Comparison of ENCODE assay signal across 8 mouse cellular contexts in the genomic region with DNA sequence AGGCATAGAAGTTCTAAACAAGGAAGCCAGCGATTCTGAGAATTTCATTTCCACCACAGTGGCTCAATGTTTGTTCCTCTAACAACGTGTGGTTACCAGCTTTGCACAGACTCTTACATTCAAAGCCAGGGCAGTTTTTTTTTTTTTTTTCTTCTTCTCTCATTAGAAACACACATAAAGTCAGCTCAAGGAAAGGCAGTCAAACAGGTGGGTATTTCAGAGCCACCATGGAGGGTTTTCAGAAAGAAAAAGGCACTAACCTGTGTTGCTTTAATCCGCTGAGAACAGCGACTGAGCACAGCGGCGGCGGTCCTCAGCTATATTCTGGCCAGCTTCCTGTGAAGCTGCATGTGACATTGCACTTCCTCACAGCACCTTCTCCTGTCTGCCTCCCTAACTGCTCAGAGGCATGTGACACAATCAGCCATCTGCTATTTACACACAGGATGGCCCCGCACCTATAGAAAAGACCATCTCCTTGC. TPM values are rescaled to one million over a fixed set of nuclear protein-coding genes. Genes with fewer than 3 reads are reported as not detected.
DNase-seq lines count a peak whose midpoint lies in the region; ATAC-seq and TF ChIP-seq lines count a peak whose summit lies in the region.

No protein-coding gene starts in this region.

- H3K27me3 ChIP-seq in heart, adult 2 months (ENCODE audit: control insufficient read depth, insufficient read depth, low read length): no peaks in the 10 kb centered on the region
- H3K27me3 ChIP-seq in embryonic facial prominence, embryonic 13.5 days: no peaks in the 10 kb centered on the region
- H3K27me3 ChIP-seq in liver, embryonic 14.5 days (ENCODE audit: control insufficient read depth, insufficient read depth, low read length): no peaks in the 10 kb centered on the region
- H3K27me3 ChIP-seq in hindbrain, embryonic 12.5 days: no peaks in the 10 kb centered on the region

- peaks cover 3% of the 10 kb centered on the region; the same call in 1 of the 2 replicates for H3K79me2 ChIP-seq in heart, adult 2 months (replicated peaks; ENCODE audit: control insufficient read depth, insufficient read depth, low read length)

- peak in 1 of 2 experiments; percentile 52 for DNase-seq in heart, adult 2 months
- no peak for DNase-seq in heart, postnatal 4 days
- no peak for DNase-seq in liver, embryonic 14.5 days (ENCODE audit: low read depth in 3 of 3, low spot score in 3 of 3)
- DNase-seq in spleen, postnatal 36 days (ENCODE audit: low spot score in 2 of 2): peak; percentile 76 to 79
- no peak for DNase-seq in embryo, embryonic 11 days
- DNase-seq in right cerebral cortex, adult 2 months (ENCODE audit: low spot score in 2 of 2): no peak

- intact Hi-C loops in heart, adult 2 months (cut with DNase I): no loop called here

- H3K27ac ChIP-seq in heart, adult 2 months: peak overlapping the region; percentile 19; the same call in 1 of the 2 replicates
- H3K27ac ChIP-seq in embryonic facial prominence, embryonic 13.5 days: peak overlapping the region; percentile 99
- peak overlapping the region; percentile 80 for H3K27ac ChIP-seq in liver, embryonic 14.5 days
- H3K27ac ChIP-seq in hindbrain, embryonic 12.5 days: no peak overlapping the region; the same call in 1 of the 2 replicates

- no peak for TF ChIP-seq CTCF in heart, adult 2 months (IDR thresholded peaks at IDR 0.05)
- TF ChIP-seq CTCF in liver, embryonic 14.5 days (IDR thresholded peaks at IDR 0.05; ENCODE audit: low read depth): no peak

- ATAC-seq in embryonic facial prominence, embryonic 13.5 days (ENCODE audit: insufficient number of reproducible peaks, insufficient read depth, low FRiP score, low TSS enrichment, low read depth): no peak
- peak; percentile 23; the same call in 1 of the 2 replicates for ATAC-seq in liver, embryonic 14.5 days (ENCODE audit: insufficient read depth)
- no peak for ATAC-seq in hindbrain, embryonic 12.5 days (ENCODE audit: low FRiP score)

- H3K4me1 ChIP-seq in heart, adult 2 months (ENCODE audit: control insufficient read depth, insufficient read depth, low read length): peaks cover 21% of the 10 kb centered on the region
- peaks cover 79% of the 10 kb centered on the region for H3K4me1 ChIP-seq in embryonic facial prominence, embryonic 13.5 days
- H3K4me1 ChIP-seq in liver, embryonic 14.5 days (replicated peaks; ENCODE audit: control insufficient read depth in 2 of 2, insufficient read depth in 2 of 2, low read length in 1 of 2): peaks cover 21 to 33% of the 10 kb centered on the region in 2 experiments
- peaks cover 17% of the 10 kb centered on the region; the same call in 1 of the 2 replicates for H3K4me1 ChIP-seq in hindbrain, embryonic 12.5 days

- H3K4me3 ChIP-seq in heart, adult 2 months: no peak overlapping the region
- no peak overlapping the region for H3K4me3 ChIP-seq in embryonic facial prominence, embryonic 13.5 days
- peak overlapping the region; percentile 66 to 94 for H3K4me3 ChIP-seq in liver, embryonic 14.5 days (ENCODE audit: insufficient read depth in 1 of 2, low read depth in 2 of 2, low read length in 2 of 2)
- no peak overlapping the region for H3K4me3 ChIP-seq in hindbrain, embryonic 12.5 days

- WGBS in heart, adult 2 months: 38% methylated on average over 8 of the region's 8 CpGs
- WGBS in embryonic facial prominence, embryonic 13.5 days: 54% methylated on average over 8 of the region's 8 CpGs
- WGBS in liver, embryonic 14.5 days (ENCODE audit: insufficient replicate concordance): 7% methylated on average over 8 of the region's 8 CpGs
- 78% methylated on average over 8 of the region's 8 CpGs for whole genome bisulfite sequencing in hindbrain, embryonic 12.5 days

- peak overlapping the region; percentile 56 for H3K4me2 ChIP-seq in embryonic facial prominence, embryonic 13.5 days
- peak overlapping the region; percentile 88 for H3K4me2 ChIP-seq in liver, embryonic 14.5 days (ENCODE audit: low read depth)
- no peak overlapping the region for H3K4me2 ChIP-seq in hindbrain, embryonic 12.5 days (replicated peaks)

- TF ChIP-seq POLR2A in heart, adult 2 months (IDR thresholded peaks at IDR 0.05; ENCODE audit: insufficient read depth, low read depth, low read length): no peak

- no peak overlapping the region for H3K9ac ChIP-seq in heart, adult 2 months (ENCODE audit: low read depth, low read length)
- no peak overlapping the region for H3K9ac ChIP-seq in embryonic facial prominence, embryonic 13.5 days
- peak overlapping the region; percentile 78 for H3K9ac ChIP-seq in liver, embryonic 14.5 days (replicated peaks)
- H3K9ac ChIP-seq in hindbrain, embryonic 12.5 days: no peak overlapping the region

- TF ChIP-seq EP300 in heart, adult 2 months (IDR thresholded peaks at IDR 0.05; ENCODE audit: insufficient read depth, low read depth, low read length): no peak
- no peak for TF ChIP-seq EP300 in liver, embryonic 14.5 days (IDR thresholded peaks at IDR 0.05; ENCODE audit: low read depth)

- H3K9me3 ChIP-seq in embryonic facial prominence, embryonic 13.5 days: no peaks in the 10 kb centered on the region
- H3K9me3 ChIP-seq in liver, embryonic 14.5 days (ENCODE audit: control insufficient read depth, low read length): no peaks in the 10 kb centered on the region
- H3K9me3 ChIP-seq in hindbrain, embryonic 12.5 days (replicated peaks): no peaks in the 10 kb centered on the region

- H3K36me3 ChIP-seq in heart, adult 2 months (ENCODE audit: control insufficient read depth, insufficient read depth, low read length): peaks cover 11% of the 10 kb centered on the region
- H3K36me3 ChIP-seq in embryonic facial prominence, embryonic 13.5 days: peaks cover 10% of the 10 kb centered on the region; the same call in 1 of the 2 replicates
- H3K36me3 ChIP-seq in liver, embryonic 14.5 days (replicated peaks; ENCODE audit: control insufficient read depth, insufficient read depth, low read depth): no peaks in the 10 kb centered on the region
- no peaks in the 10 kb centered on the region for H3K36me3 ChIP-seq in hindbrain, embryonic 12.5 days

RNA-seq across cellular contexts. Expression of a gene that starts 43.4 kb away (rescaled TPM):
- total RNA-seq in heart, adult 2 months (2021): 10 to 100 TPM; 12.9 to 17.0 TPM
- polyA plus RNA-seq in heart, adult 2 months (2012; rRNA removed): 6.0 and 6.6 TPM in 2 replicates
- total RNA-seq in heart, postnatal 4 days (2021): 10 to 100 TPM; 19.0 to 20.8 TPM
- polyA plus RNA-seq in embryonic facial prominence, embryonic 13.5 days (2015; fragmentation: Nextera tagmentation; extraction: Ambion mirVana): 19.9 and 23.4 TPM in 2 replicates
- polyA plus RNA-seq in liver, embryonic 14.5 days (2012; rRNA removed): 2.2 and 3.4 TPM in 2 replicates
- polyA plus RNA-seq in liver, embryonic 14.5 days (2014; fragmentation: Nextera tagmentation; extraction: Ambion mirVana): 4.1 and 5.7 TPM in 2 replicates
- 7.3 and 8.7 TPM in 2 replicates for polyA plus RNA-seq in hindbrain, embryonic 12.5 days (2016; fragmentation: Nextera tagmentation; extraction: Ambion mirVana)

Comparison
In these comparisons a context has a peak if more than half of its experiments do, and no peak if none do; other contexts are left out.
1. DNase-seq: peak in spleen, postnatal 36 days (2 of 2); none in heart, postnatal 4 days (single experiment), liver, embryonic 14.5 days (0 of 3), embryo, embryonic 11 days (single experiment) and right cerebral cortex, adult 2 months (0 of 2).
2. H3K4me3 ChIP-seq: peak in liver, embryonic 14.5 days (2 of 2); none in heart, adult 2 months (single experiment), embryonic facial prominence, embryonic 13.5 days (single experiment) and hindbrain, embryonic 12.5 days (single experiment).